Mouse (Mus musculus): ENCODE results near the gene Twf2. TPM values are rescaled to one million over a fixed set of nuclear protein-coding genes. Genes with fewer than 3 reads are reported as not detected.

The Twf2 gene
- polyA plus RNA-seq, 1 experiment = 66.8 TPM

DNA sequence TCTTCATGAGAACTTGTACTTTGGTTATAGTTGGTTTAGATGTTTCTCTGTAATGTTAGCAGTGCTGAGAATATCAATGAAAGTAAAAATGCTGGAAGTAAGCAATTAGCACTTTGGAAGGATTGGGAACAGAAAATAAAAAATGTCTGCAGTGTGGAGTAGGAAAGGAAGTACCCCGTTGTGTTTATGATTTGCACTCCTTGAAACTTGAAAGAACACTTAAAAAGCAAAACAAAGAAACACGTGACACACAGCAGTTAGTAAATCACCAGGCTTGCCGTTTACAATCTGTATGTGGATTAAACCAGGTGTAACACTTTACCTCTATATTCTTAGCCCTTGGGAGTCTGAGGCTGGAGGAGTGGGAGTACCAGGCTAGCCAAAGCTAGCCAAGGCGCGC is 26.1 kb upstream of the Twf2 start:
- DNase-seq (ENCODE audit: extremely low spot score in 1 of 2, low spot score in 1 of 2) = no peak

GRCm38 (mm10) chr9:106177799-106178198 is 25.1 kb upstream of the Twf2 start:
- DNase-seq (ENCODE audit: extremely low spot score in 1 of 2, low spot score in 1 of 2) = no peak

GRCm38 (mm10) chr9:106179454-106179853 is 23.5 kb upstream of the Twf2 start:
- DNase-seq (ENCODE audit: extremely low spot score in 1 of 2, low spot score in 1 of 2) = no peak

GRCm38 (mm10) chr9:106179964-106180363 is 22.9 kb upstream of the Twf2 start:
- DNase-seq (ENCODE audit: extremely low spot score in 1 of 2, low spot score in 1 of 2) = no peak

DNA sequence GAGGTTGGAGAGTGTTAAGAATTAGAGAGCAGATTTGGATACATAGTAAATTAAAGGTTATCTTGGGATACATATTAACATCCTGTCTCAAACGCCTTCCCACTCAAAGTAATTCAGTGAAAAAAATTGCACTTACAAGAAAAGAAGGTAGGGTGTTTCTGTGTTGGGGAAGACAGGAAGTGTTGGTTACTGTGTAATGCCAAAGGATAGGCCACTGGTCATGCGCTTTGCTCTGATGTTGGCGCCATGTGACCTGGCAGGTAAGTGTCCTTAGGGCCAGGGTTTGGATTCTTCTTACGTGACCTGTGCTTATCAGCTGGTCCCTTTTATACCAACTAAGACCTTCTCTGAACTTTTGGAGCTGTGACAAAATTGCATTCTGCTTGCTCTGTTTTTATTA is 20.8 kb upstream of the Twf2 start:
- DNase-seq (ENCODE audit: extremely low spot score in 1 of 2, low spot score in 1 of 2) = no peak

GRCm38 (mm10) chr9:106183996-106184395 is 18.9 kb upstream of the Twf2 start:
- DNase-seq (ENCODE audit: extremely low spot score in 1 of 2, low spot score in 1 of 2) = no peak

GRCm38 (mm10) chr9:106191355-106191754 is 11.6 kb upstream of the Twf2 start:
- no peak for DNase-seq (ENCODE audit: extremely low spot score in 1 of 2, low spot score in 1 of 2)

GRCm38 (mm10) chr9:106192024-106192423 is 10.9 kb upstream of the Twf2 start:
- DNase-seq (ENCODE audit: extremely low spot score in 1 of 2, low spot score in 1 of 2) = no peak

- DNase-seq (ENCODE audit: extremely low spot score in 1 of 2, low spot score in 1 of 2) = peak in 1 of 2 experiments; percentile 64
Observed at GRCm38 (mm10) chr9:106192998-106193397, 9.9 kb upstream of the Twf2 start.

GRCm38 (mm10) chr9:106193930-106194807 is 8.7 kb upstream of the Twf2 start:
- peak in 1 of 2 experiments; percentile 59 for DNase-seq (ENCODE audit: extremely low spot score in 1 of 2, low spot score in 1 of 2)

DNA sequence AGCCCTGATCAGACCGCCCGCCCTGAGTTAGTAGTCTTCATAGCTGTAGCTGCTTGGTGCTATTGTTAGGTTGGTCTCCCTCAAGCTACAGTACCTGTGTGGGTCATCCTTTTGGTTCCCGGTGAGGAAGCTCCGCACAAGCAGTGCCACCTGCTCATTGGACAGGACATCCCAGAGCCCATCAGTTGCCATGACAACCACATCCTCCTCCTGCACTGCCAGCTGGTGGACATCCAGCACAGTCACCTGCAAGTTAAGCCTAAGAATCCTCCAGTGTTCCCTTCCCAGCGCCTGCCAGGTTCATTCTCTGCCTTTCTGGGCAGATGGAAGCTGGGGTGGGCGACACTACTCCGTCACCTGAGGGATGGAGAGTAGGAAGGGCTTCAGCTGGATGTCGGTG is 7.2 kb upstream of the Twf2 start:
- DNase-seq (ENCODE audit: extremely low spot score in 1 of 2, low spot score in 1 of 2) = no peak

DNA sequence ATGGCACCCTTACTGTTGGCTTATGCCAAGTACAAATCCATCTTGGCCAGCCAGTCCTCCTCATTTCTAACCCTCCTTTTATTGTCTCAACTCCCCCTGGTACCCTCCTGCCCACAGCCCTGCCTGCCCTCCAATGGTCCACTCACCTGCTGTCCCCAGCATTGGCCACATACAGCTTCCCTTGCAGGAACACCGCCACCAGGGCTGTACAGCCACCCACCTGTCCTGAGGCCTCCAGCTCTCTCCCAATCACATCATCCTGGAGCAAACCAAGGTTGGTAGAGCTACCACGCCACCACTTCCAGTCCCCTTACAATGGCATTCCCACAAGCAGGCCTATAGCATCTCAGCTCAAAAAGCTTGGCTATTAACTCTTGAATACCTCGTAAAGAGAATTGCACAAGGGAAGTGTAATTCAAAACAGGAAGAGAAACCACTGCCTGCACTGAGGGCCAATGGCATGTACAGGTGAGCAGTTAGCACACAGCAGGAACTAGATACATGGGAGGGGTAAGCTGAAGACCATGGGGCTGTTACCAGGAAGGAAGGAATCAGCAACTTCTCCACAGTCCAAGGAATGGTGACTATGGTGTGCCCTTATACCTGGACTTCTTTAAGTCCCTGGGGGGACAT is 5.7 kb upstream of the Twf2 start:
- no peak for DNase-seq (ENCODE audit: extremely low spot score in 1 of 2, low spot score in 1 of 2)

- DNase-seq (ENCODE audit: extremely low spot score in 1 of 2, low spot score in 1 of 2) = no peak
Observed at GRCm38 (mm10) chr9:106197732-106198131, 5.2 kb upstream of the Twf2 start.

DNA sequence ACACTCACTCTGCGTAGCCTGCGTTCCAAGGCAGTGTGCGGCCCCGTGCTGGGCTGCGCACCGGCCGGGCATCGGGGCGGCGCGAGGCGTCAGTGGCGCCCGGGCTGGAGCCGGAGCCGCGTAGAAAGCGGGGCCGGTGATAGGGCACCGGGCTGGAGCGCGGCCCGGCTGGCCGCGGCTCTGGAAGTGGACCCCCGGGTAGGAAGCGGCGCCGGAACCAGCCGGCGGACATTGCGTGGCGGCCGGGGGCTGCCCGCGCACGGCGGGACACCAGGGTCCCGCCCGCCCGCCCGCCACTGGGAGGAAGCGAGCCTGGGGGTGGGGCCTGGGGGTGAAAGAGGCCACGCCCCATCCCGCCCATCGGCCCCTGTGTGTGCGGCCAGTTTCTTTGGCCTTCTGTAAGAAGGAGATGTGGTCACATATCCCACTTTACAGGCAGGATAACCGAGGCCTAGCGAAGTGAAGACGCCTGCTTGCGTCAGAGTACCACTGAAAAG is 3.9 kb upstream of the Twf2 start:
- DNase-seq (ENCODE audit: extremely low spot score in 1 of 2, low spot score in 1 of 2) = no peak

DNA sequence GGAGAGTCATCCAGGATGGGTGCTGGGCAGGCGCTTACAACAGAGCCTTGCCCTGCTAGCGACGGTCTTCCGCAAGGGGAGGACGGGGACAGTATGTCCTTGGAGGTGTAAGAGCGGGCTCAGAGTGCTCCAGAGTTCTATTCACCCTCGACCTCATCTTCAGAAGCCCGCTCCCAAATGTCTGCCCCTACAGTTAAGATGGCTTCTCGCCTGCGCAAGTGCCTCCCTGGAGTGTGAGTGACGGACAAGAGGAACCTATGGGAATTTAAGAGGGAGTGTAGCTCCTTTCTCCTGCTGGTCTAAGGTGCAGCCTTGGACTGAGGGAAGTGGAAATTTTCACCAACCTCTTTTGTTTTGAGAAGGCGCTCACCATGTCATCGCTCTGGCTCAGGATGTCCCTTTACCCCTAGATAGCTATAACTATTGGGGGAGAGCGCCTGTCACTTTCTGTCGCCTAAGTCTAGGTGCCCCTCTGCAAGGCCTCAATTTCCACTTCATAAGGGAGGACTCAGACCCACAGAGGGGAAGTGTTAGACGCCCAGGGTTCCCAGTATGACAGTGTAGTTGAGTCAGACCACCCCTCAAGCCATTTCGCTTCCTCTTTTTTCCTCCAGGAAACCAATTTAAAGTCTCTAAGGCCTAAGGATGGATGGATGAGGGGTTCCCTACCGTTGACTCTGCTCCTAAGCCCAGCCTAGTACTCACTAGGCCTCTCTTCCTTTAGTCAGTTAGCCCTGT is 3.2 kb upstream of the Twf2 start, which contains the start of gene Ppm1m:
Gene Ppm1m, minus strand, starts transcription at position 212 of the 738 bp plus-strand sequence.
- no peak for DNase-seq (ENCODE audit: extremely low spot score in 1 of 2, low spot score in 1 of 2)

DNA sequence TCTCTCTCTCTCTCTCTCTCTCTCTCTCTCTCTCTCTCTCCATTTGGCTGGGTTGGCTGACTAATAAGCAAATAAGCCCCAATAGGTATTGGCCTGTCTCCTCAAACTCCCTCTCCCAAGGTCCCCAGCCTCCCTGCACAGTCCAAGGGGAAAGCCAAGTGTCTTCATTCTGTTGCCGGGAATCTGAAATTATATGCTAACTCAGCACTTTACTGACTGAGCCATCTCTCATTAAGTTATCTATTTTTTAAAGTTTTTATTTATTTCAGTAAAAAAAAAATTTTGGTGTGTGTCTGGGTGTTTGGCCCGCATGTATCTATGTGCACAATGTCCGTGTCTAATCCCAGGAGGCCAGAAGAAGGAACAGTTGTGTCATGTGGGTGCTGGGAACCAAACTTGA is 1.0 kb upstream of the Twf2 start:
- no peak for DNase-seq (ENCODE audit: extremely low spot score in 1 of 2, low spot score in 1 of 2)

DNA sequence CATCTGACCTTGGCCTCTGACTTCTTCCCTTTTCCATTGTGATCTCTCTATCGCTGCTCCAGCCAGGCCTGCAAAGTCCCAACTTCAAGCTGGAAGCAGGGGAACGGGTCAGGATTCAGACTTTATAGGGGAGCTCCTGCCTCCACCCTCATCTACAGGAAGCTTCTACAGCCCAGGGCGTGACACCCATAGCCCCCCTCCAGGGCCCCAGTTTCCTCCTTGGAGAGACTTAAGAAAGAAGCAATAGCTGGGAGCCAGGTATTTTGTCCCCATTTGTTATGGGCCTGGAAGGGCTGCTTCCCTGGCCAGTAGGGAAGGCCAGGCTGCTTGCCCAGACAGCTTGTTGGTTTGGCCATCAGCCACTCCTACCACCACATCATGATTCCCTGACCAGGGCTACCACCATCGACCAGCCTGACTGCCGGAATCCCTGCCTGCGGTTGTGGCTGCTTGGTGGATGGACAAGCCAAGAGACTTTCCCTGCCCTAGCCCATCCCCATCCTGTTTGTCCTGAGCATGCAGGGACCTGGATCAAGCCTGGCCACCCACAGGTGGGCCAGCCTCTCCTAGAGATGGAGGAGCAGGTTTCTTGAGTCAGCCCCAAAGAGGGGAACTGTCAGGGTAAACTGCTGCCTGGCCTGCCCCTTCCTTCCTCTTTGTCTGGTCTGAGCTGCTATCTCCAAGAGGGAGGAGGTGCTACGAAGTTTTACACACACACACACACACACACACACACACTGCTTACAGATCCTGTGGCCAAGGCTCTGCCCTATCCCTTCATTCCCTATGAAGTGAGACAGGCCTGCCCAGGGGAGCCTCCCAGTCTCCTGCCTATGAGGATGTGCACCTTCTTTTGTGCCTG is 1.3 kb downstream of the Twf2 start:
- DNase-seq (ENCODE audit: extremely low spot score in 1 of 2, low spot score in 1 of 2) = no peak

- DNase-seq (ENCODE audit: extremely low spot score in 1 of 2, low spot score in 1 of 2) = no peak
Observed at GRCm38 (mm10) chr9:106205713-106206290, 2.9 kb downstream of the Twf2 start.

DNA sequence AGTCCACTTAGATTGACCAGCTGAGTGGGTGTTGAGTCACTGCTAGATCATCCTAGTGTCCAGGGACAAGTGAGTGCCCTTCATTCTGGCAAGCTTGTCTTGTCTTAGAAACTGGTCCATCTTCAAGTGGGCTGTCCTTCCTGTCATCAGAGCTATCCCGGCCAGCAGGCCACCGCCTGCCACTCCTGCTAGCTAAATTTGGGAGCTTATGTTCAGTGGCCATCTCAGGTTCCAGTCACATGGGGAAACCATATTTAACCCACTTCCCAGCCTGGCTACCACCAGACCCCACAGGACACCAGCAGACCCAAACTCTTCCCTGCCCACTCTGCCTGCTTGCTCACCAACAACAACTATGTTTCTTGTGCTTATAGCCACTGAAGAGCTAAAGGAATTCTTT is 3.6 kb downstream of the Twf2 start:
- DNase-seq (ENCODE audit: extremely low spot score in 1 of 2, low spot score in 1 of 2) = no peak

DNA sequence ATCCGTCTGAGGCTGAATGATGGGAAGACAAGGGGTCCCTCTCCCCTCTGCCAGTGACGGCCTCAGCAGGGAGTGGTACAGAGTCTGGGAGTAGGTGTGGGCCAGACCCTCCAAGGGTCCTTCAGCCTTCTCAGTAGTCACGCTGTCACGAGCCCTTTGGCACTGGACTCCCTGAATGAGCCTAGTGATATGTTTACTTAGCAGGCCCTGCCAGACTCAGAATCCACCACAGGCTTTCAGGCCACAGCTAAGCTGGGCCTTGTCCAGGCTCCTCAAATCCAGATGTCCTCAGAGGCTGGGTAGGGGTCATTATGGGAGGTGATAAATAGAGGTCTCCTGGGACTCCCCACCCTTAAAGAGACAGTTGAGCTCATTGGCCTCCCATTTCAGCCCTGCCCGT is 5.3 kb downstream of the Twf2 start:
- no peak for DNase-seq (ENCODE audit: extremely low spot score in 1 of 2, low spot score in 1 of 2)
